Mouse (Mus musculus) layer of hippocampus, postnatal 10 days (tissue): ENCODE measurements around the gene Dlg4. TPM values are rescaled to one million over a fixed set of nuclear protein-coding genes. Genes with fewer than 3 reads are reported as not detected.

Experiments
- microRNA-seq, 2 experiments: library from miRNA; unstranded; fragments of <30 nt; microRNA quantifications; one replicate each; pipeline ENCODE4 v1.2.0; 2021
- total RNA-seq, 2 experiments: library from RNA; stranded (reverse); gene quantifications; 2 replicates each; pipeline ENCODE4 v1.2.3; 2021

The Dlg4 gene
- total RNA-seq, 2 experiments from 2014 or later: 705 to 717 TPM

Small RNA genes lying within 50 kb of the gene (microRNA-seq; reads per million reads assigned to microRNA genes)
- 0.22 to 0.39 reads per million in 2 experiments for gene Gm44349
- gene Mir324: 7,935 to 11,302 reads per million in 2 experiments

Other genes with a start within 250 kb of the Dlg4 start
- gene Chrnb1, start 221.0 kb upstream of the Dlg4 start, total RNA-seq: 1 to 10 TPM; 1.1 to 1.6 TPM
- gene Fgf11, start 215.1 kb upstream of the Dlg4 start, total RNA-seq: 10 to 100 TPM; 26.8 to 26.9 TPM
- gene Tmem102, start 211.3 kb upstream of the Dlg4 start, total RNA-seq: not detected
- gene Gm39566, start 201.6 kb upstream of the Dlg4 start, total RNA-seq: not detected
- not detected for gene Spem2, start 198.5 kb upstream of the Dlg4 start, total RNA-seq
- gene Spem1, start 194.8 kb upstream of the Dlg4 start, total RNA-seq: under 1 TPM; 0.34 to 0.54 TPM
- gene Nlgn2, start 179.2 kb upstream of the Dlg4 start, total RNA-seq: 100 to 1,000 TPM; 227 to 245 TPM
- 100 to 1,000 TPM; 148 to 153 TPM for gene Tmem256, start 178.4 kb upstream of the Dlg4 start, total RNA-seq
- 10 to 100 TPM; 31.2 to 37.7 TPM for gene Plscr3, start 170.6 kb upstream of the Dlg4 start, total RNA-seq
- under 1 TPM in 1 of 2 experiments, not detected in 1; 0.25 TPM for gene Tnk1, start 158.2 kb upstream of the Dlg4 start, total RNA-seq
- not detected for gene Tmem95, start 138.9 kb upstream of the Dlg4 start, total RNA-seq
- gene Kctd11, start 135.5 kb upstream of the Dlg4 start, total RNA-seq: under 1 TPM; 0.85 TPM
- gene Acap1, start 121.4 kb upstream of the Dlg4 start, total RNA-seq: under 1 TPM; 0.16 to 0.21 TPM
- 1 to 10 TPM; 2.4 to 2.5 TPM for gene 2810408A11Rik, start 116.0 kb upstream of the Dlg4 start, total RNA-seq
- 100 to 1,000 TPM; 127 to 146 TPM for gene Neurl4, start 115.9 kb upstream of the Dlg4 start, total RNA-seq
- gene Gps2, start 103.1 kb upstream of the Dlg4 start, total RNA-seq: 10 to 100 TPM; 27.8 to 30.2 TPM
- 100 to 1,000 TPM; 479 to 501 TPM for gene Eif5a, start 95.0 kb upstream of the Dlg4 start, total RNA-seq
- 1 to 10 TPM; 9.2 to 9.5 TPM for gene Ybx2, start 81.1 kb upstream of the Dlg4 start, total RNA-seq
- gene Slc2a4, start 68.8 kb upstream of the Dlg4 start, total RNA-seq: 1 to 10 TPM; 1.7 to 2.0 TPM
- gene Cldn7, start 52.2 kb upstream of the Dlg4 start, total RNA-seq: not detected
- gene Ctdnep1, start 35.8 kb upstream of the Dlg4 start, total RNA-seq: 100 to 1,000 TPM; 101 to 105 TPM
- gene Elp5, start 34.4 kb upstream of the Dlg4 start, total RNA-seq: 10 to 100 TPM; 98.0 to 99.5 TPM
- 100 to 1,000 TPM; 256 to 267 TPM for gene Gabarap, start 25.8 kb upstream of the Dlg4 start, total RNA-seq
- gene Phf23, start 21.2 kb upstream of the Dlg4 start, total RNA-seq: 10 to 100 TPM; 40.1 to 43.7 TPM
- 10 to 100 TPM; 26.1 to 38.9 TPM for gene Dvl2, start 16.3 kb upstream of the Dlg4 start, total RNA-seq
- gene Acadvl, start 1.5 kb upstream of the Dlg4 start, total RNA-seq: 10 to 100 TPM; 55.7 to 57.6 TPM
- 1 to 10 TPM; 1.2 to 1.3 TPM for gene Asgr1, start 37.1 kb downstream of the Dlg4 start, total RNA-seq
- not detected for gene Asgr2, start 75.7 kb downstream of the Dlg4 start, total RNA-seq
- under 1 TPM; 0.67 to 0.69 TPM for gene Mgl2, start 113.4 kb downstream of the Dlg4 start, total RNA-seq
- gene Clec10a, start 139.3 kb downstream of the Dlg4 start, total RNA-seq: 1 to 10 TPM; 1.2 to 1.4 TPM
- 10 to 100 TPM; 32.8 to 39.6 TPM for gene Slc16a11, start 195.8 kb downstream of the Dlg4 start, total RNA-seq
- gene Slc16a13, start 204.1 kb downstream of the Dlg4 start, total RNA-seq: 10 to 100 TPM in 1 of 2 experiments, 1 to 10 TPM in 1; 9.2 to 12.1 TPM
- 1 to 10 TPM; 4.3 to 7.4 TPM for gene Bcl6b, start 212.9 kb downstream of the Dlg4 start, total RNA-seq
- 10 to 100 TPM; 44.8 to 55.3 TPM for gene 0610010K14Rik, start 221.0 kb downstream of the Dlg4 start, total RNA-seq
- 1 to 10 TPM; 6.6 to 8.7 TPM for gene Gm21988, start 222.9 kb downstream of the Dlg4 start, total RNA-seq
- gene Rnasek, start 222.9 kb downstream of the Dlg4 start, total RNA-seq: 100 to 1,000 TPM; 306 to 350 TPM
- gene Alox12, start 238.4 kb downstream of the Dlg4 start, total RNA-seq: under 1 TPM; 0.45 to 0.69 TPM